Mouse (Mus musculus): ENCODE results near the gene Jph3.

GRCm38 (mm10) chr8:121809524-121810155 lies 80.2 kb downstream of the Jph3 start:
- TF ChIP-seq CTCF (IDR thresholded peaks at IDR 0.05) (no peak), POLR2A (IDR thresholded peaks at IDR 0.05; ENCODE audit: insufficient read depth, low read depth, low read length) (no peak)

All from heart, adult 2 months (tissue).